Mouse (Mus musculus): ENCODE data around the gene Frs2. TPM values are rescaled to one million over a fixed set of nuclear protein-coding genes. Genes with fewer than 3 reads are reported as not detected.

Frs2 gene
- total and polyA plus RNA-seq, 2 experiments from 2014 or later, result 17.3 to 20.3 TPM

DNA sequence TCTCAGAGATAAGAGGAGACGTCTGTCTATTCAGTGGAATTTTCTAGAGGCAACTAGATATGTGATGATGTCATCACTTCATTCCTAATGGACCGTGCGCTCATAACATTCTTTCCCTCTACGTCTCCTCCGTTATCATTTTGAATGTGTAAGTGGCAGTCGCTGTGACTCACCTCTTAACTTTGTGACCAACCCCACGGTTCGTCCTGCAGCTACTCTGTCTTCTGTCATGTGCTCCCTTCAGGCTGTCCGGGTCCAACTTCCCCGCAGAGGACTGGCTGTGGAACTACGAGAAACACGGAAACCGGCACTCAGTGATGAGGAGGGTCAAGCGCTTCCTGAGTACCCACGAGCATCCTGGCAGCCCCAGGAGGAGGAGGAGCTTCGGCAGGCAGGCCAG lies 124.6 kb downstream of the Frs2 start:
- no peak overlapping the region for H3K9ac ChIP-seq (replicated peaks; ENCODE audit: low read length, poor library complexity, severe bottlenecking)
- no peaks in the 10 kb centered on the region for H3K36me3 ChIP-seq (ENCODE audit: insufficient read depth, low read length)
- no peak overlapping the region for H3K4me3 ChIP-seq (ENCODE audit: low read depth, low read length)
- no peak for TF ChIP-seq CTCF (IDR thresholded peaks at IDR 0.05)
- ATAC-seq (ENCODE audit: low FRiP score) (no peak), DNase-seq (ENCODE audit: low spot score) (no peak)
- H3K27ac ChIP-seq (ENCODE audit: low read depth, low read length), result no peak overlapping the region
- WGBS, result 74% methylated on average over 16 of the region's 16 CpGs
- no peaks in the 10 kb centered on the region for H3K9me3 ChIP-seq (ENCODE audit: low read length)
- no peaks in the 10 kb centered on the region for H3K4me1 ChIP-seq (ENCODE audit: insufficient read depth, low read length)
- H3K4me2 ChIP-seq (ENCODE audit: low read depth, low read length, poor library complexity, severe bottlenecking), result no peak overlapping the region
- no peaks in the 10 kb centered on the region for H3K27me3 ChIP-seq (ENCODE audit: insufficient read depth, low read length)

GRCm38 (mm10) chr10:117021020-117021754 lies 127.1 kb downstream of the Frs2 start:
- DNase-seq (ENCODE audit: low spot score) (no peak), ATAC-seq (ENCODE audit: low FRiP score) (no peak)
- Histone ChIP-seq H3K4me1 (ENCODE audit: insufficient read depth, low read length) (no peaks in the 10 kb centered on the region), H3K27ac (ENCODE audit: low read depth, low read length) (no peak overlapping the region), H3K27me3 (ENCODE audit: insufficient read depth, low read length) (no peaks in the 10 kb centered on the region), H3K36me3 (ENCODE audit: insufficient read depth, low read length) (no peaks in the 10 kb centered on the region), H3K9me3 (ENCODE audit: low read length) (no peaks in the 10 kb centered on the region), H3K9ac (replicated peaks; ENCODE audit: low read length, poor library complexity, severe bottlenecking) (no peak overlapping the region), H3K4me3 (ENCODE audit: low read depth, low read length) (no peak overlapping the region), H3K4me2 (ENCODE audit: low read depth, low read length, poor library complexity, severe bottlenecking) (no peak overlapping the region)
- WGBS, result 23% methylated on average over 21 of the region's 21 CpGs
- TF ChIP-seq CTCF (IDR thresholded peaks at IDR 0.05), result no peak

Other genes starting within 250 kb of the Frs2 start
- gene Rab3ip, start 197.8 kb downstream of the Frs2 start, total RNA-seq (2014; rRNA removed), result 99.8 and 142 TPM in 2 replicates
- 34.4 and 34.6 TPM in 2 replicates for gene Rab3ip, start 197.8 kb downstream of the Frs2 start, polyA plus RNA-seq (2015; fragmentation: Nextera tagmentation; extraction: Ambion mirVana)
- not detected in 2 replicates for gene Gm10271, start 175.9 kb downstream of the Frs2 start, total RNA-seq (2014; rRNA removed)
- not detected in 2 replicates for gene Gm10271, start 175.9 kb downstream of the Frs2 start, polyA plus RNA-seq (2015; fragmentation: Nextera tagmentation; extraction: Ambion mirVana)
- gene Best3, start 162.2 kb downstream of the Frs2 start, total RNA-seq (2014; rRNA removed), result 0.27 TPM in 1 of 2 replicates, not detected in the other
- gene Best3, start 162.2 kb downstream of the Frs2 start, polyA plus RNA-seq (2015; fragmentation: Nextera tagmentation; extraction: Ambion mirVana), result 0.11 and 0.13 TPM in 2 replicates
- not detected in 2 replicates for gene Lrrc10, start 103.2 kb downstream of the Frs2 start, total RNA-seq (2014; rRNA removed)
- not detected in 2 replicates for gene Lrrc10, start 103.2 kb downstream of the Frs2 start, polyA plus RNA-seq (2015; fragmentation: Nextera tagmentation; extraction: Ambion mirVana)
- gene Cct2, start 84.7 kb downstream of the Frs2 start, total RNA-seq (2014; rRNA removed), result 231 and 277 TPM in 2 replicates
- gene Cct2, start 84.7 kb downstream of the Frs2 start, polyA plus RNA-seq (2015; fragmentation: Nextera tagmentation; extraction: Ambion mirVana), result 208 and 213 TPM in 2 replicates
- gene Yeats4, start 76.0 kb upstream of the Frs2 start, total RNA-seq (2014; rRNA removed), result 79.0 and 90.4 TPM in 2 replicates
- gene Yeats4, start 76.0 kb upstream of the Frs2 start, polyA plus RNA-seq (2015; fragmentation: Nextera tagmentation; extraction: Ambion mirVana), result 104 and 107 TPM in 2 replicates
- not detected in 2 replicates for gene 9530003J23Rik, start 90.2 kb upstream of the Frs2 start, total RNA-seq (2014; rRNA removed)
- gene 9530003J23Rik, start 90.2 kb upstream of the Frs2 start, polyA plus RNA-seq (2015; fragmentation: Nextera tagmentation; extraction: Ambion mirVana), result 0.22 and 0.26 TPM in 2 replicates
- gene Lyz2, start 133.8 kb upstream of the Frs2 start, total RNA-seq (2014; rRNA removed), result 9.7 and 13.0 TPM in 2 replicates
- 23.8 and 26.8 TPM in 2 replicates for gene Lyz2, start 133.8 kb upstream of the Frs2 start, polyA plus RNA-seq (2015; fragmentation: Nextera tagmentation; extraction: Ambion mirVana)
- gene Lyz1, start 144.3 kb upstream of the Frs2 start, total RNA-seq (2014; rRNA removed), result not detected in 2 replicates
- gene Lyz1, start 144.3 kb upstream of the Frs2 start, polyA plus RNA-seq (2015; fragmentation: Nextera tagmentation; extraction: Ambion mirVana), result 0.17 TPM in 1 of 2 replicates, not detected in the other
- 120 and 151 TPM in 2 replicates for gene Cpsf6, start 231.5 kb upstream of the Frs2 start, total RNA-seq (2014; rRNA removed)
- 78.9 and 85.1 TPM in 2 replicates for gene Cpsf6, start 231.5 kb upstream of the Frs2 start, polyA plus RNA-seq (2015; fragmentation: Nextera tagmentation; extraction: Ambion mirVana)

All from midbrain, postnatal 0 days (tissue).